Mouse (Mus musculus): ENCODE measurements around the gene Tbxas1. TPM values are rescaled to one million over a fixed set of nuclear protein-coding genes. Genes with fewer than 3 reads are reported as not detected.

The Tbxas1 gene
- polyA plus RNA-seq, 1 experiment from 2014 or later: 5.5 TPM

GRCm38 (mm10) chr6:38913386-38914042 is 38.3 kb downstream of the Tbxas1 start:
- TF ChIP-seq EP300 (IDR thresholded peaks at IDR 0.05) (no peak), CTCF (IDR thresholded peaks at IDR 0.05) (no peak)

GRCm38 (mm10) chr6:38914181-38914580 is 39.0 kb downstream of the Tbxas1 start:
- no peak overlapping the region for H3K4me3 ChIP-seq (ENCODE audit: low read depth, low read length)
- no peaks in the 10 kb centered on the region for H3K9me3 ChIP-seq (ENCODE audit: low read length)
- ATAC-seq: no peak
- H3K4me1 ChIP-seq (ENCODE audit: insufficient read depth, low read depth, low read length): peaks cover 16% of the 10 kb centered on the region
- no peaks in the 10 kb centered on the region for H3K27me3 ChIP-seq (replicated peaks; ENCODE audit: insufficient read depth, low read length)
- no peaks in the 10 kb centered on the region for H3K36me3 ChIP-seq (ENCODE audit: insufficient read depth, low read length)
- no peak overlapping the region for H3K4me2 ChIP-seq (replicated peaks; ENCODE audit: low read depth, low read length)
- 67% methylated on average over 10 of the region's 10 CpGs for WGBS
- H3K27ac ChIP-seq (ENCODE audit: low read length): no peak overlapping the region
- no peak overlapping the region for H3K9ac ChIP-seq (replicated peaks; ENCODE audit: low read depth)
- no peak for DNase-seq (ENCODE audit: low spot score)
- TF ChIP-seq EP300 (IDR thresholded peaks at IDR 0.05) (no peak), CTCF (IDR thresholded peaks at IDR 0.05) (no peak)

More at GRCm38 (mm10) chr6:38913386-38914042, 38.3 kb downstream of the Tbxas1 start:
- Histone ChIP-seq H3K27me3 (replicated peaks; ENCODE audit: insufficient read depth, low read length) (no peaks in the 10 kb centered on the region), H3K4me3 (ENCODE audit: low read depth, low read length) (no peak overlapping the region), H3K27ac (ENCODE audit: low read length) (no peak overlapping the region), H3K36me3 (ENCODE audit: insufficient read depth, low read length) (no peaks in the 10 kb centered on the region), H3K4me1 (ENCODE audit: insufficient read depth, low read depth, low read length) (peaks cover 10% of the 10 kb centered on the region), H3K9me3 (ENCODE audit: low read length) (no peaks in the 10 kb centered on the region), H3K4me2 (replicated peaks; ENCODE audit: low read depth, low read length) (no peak overlapping the region), H3K9ac (replicated peaks; ENCODE audit: low read depth) (no peak overlapping the region)
- no peak for DNase-seq (ENCODE audit: low spot score)
- WGBS: 59% methylated on average over 13 of the region's 13 CpGs
- ATAC-seq: no peak

DNA sequence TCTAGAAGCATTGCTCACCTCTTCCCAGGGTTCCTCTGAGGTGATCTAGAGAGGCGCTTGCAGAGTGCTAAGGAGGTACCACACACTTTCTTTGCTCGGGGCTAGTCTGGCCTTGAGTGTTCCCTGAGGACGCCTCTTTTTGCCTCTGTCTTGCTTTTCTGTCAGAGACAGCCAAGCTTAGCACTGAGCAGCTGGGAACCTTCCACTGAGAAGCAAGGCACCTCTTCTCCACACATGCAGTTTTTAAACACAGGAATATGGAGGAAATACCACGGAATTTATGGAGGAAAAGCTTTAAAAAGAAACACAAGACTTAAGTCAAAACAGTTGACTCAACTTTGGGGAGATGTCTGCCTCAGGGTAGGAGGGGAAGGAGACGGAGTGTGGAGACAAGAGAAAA is 40.6 kb downstream of the Tbxas1 start:
- peaks cover 16% of the 10 kb centered on the region for H3K4me1 ChIP-seq (ENCODE audit: insufficient read depth, low read depth, low read length)
- DNase-seq (ENCODE audit: low spot score) (no peak), ATAC-seq (no peak)
- no peak overlapping the region for H3K9ac ChIP-seq (replicated peaks; ENCODE audit: low read depth)
- H3K4me3 ChIP-seq (ENCODE audit: low read depth, low read length): no peak overlapping the region
- no peaks in the 10 kb centered on the region for H3K9me3 ChIP-seq (ENCODE audit: low read length)
- H3K27me3 ChIP-seq (replicated peaks; ENCODE audit: insufficient read depth, low read length): no peaks in the 10 kb centered on the region
- H3K4me2 ChIP-seq (replicated peaks; ENCODE audit: low read depth, low read length): no peak overlapping the region
- no peak overlapping the region for H3K27ac ChIP-seq (ENCODE audit: low read length)
- H3K36me3 ChIP-seq (ENCODE audit: insufficient read depth, low read length): no peaks in the 10 kb centered on the region
- TF ChIP-seq CTCF (IDR thresholded peaks at IDR 0.05): no peak
- no peak for TF ChIP-seq EP300 (IDR thresholded peaks at IDR 0.05)
- WGBS: 62% methylated on average over 5 of the region's 5 CpGs

DNA sequence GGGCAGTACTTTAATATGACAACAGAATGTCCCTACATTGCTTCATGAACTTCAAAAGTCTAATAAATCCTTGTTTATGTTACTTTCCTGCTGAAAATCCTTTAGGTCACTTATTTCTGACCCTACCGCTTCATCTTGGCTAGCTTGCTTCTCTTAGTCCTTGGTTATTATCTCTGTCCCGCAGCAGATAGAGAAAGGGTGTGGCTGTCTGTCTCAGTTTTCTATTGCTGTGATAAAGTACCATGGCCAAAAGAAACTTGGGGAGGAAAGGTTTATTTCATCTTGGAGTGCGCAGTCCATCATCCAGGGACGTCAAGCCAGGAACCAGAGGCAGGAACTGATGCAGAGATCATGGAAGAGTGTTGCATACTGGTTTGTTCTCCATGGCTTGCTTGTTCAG is 41.4 kb downstream of the Tbxas1 start:
- Histone ChIP-seq H3K4me2 (replicated peaks; ENCODE audit: low read depth, low read length) (no peak overlapping the region), H3K36me3 (ENCODE audit: insufficient read depth, low read length) (no peaks in the 10 kb centered on the region), H3K27ac (ENCODE audit: low read length) (no peak overlapping the region), H3K9ac (replicated peaks; ENCODE audit: low read depth) (no peak overlapping the region), H3K27me3 (replicated peaks; ENCODE audit: insufficient read depth, low read length) (no peaks in the 10 kb centered on the region), H3K4me1 (ENCODE audit: insufficient read depth, low read depth, low read length) (peaks cover 16% of the 10 kb centered on the region), H3K4me3 (ENCODE audit: low read depth, low read length) (no peak overlapping the region), H3K9me3 (ENCODE audit: low read length) (no peaks in the 10 kb centered on the region)
- ATAC-seq (no peak), DNase-seq (ENCODE audit: low spot score) (no peak)
- no peak for TF ChIP-seq EP300 (IDR thresholded peaks at IDR 0.05)
- TF ChIP-seq CTCF (IDR thresholded peaks at IDR 0.05): no peak
- 63% methylated on average over 4 of the region's 4 CpGs for WGBS

DNA sequence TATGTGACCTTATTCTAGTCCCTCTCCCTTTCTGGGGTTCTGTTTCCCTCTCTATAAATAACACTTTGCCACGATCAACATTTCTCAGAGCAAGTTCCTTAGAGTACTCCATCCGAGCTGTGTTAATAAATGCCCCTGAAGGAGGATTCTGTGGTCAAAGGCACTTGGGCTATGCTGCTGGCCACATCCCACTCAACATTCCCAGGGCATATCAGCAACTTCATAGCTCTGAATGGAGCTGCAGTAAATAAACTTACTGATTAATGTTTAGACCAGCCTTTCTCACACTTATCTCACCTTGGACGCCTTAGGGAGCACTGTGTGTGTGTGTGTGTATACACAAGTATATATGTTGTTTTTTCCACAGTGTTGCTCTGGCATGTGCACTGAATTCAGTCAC is 42.2 kb downstream of the Tbxas1 start:
- DNase-seq (ENCODE audit: low spot score) (peak; percentile 75), ATAC-seq (peak; percentile 88)
- no peaks in the 10 kb centered on the region for H3K9me3 ChIP-seq (ENCODE audit: low read length)
- H3K27ac ChIP-seq (ENCODE audit: low read length): no peak overlapping the region
- H3K4me1 ChIP-seq (ENCODE audit: insufficient read depth, low read depth, low read length): peaks cover 16% of the 10 kb centered on the region
- H3K4me3 ChIP-seq (ENCODE audit: low read depth, low read length): no peak overlapping the region
- no peaks in the 10 kb centered on the region for H3K36me3 ChIP-seq (ENCODE audit: insufficient read depth, low read length)
- TF ChIP-seq EP300 (IDR thresholded peaks at IDR 0.05) (peak; percentile 87), CTCF (IDR thresholded peaks at IDR 0.05) (no peak)
- H3K9ac ChIP-seq (replicated peaks; ENCODE audit: low read depth): no peak overlapping the region
- H3K4me2 ChIP-seq (replicated peaks; ENCODE audit: low read depth, low read length): no peak overlapping the region
- 34% methylated on average over 3 of the region's 3 CpGs for WGBS
- no peaks in the 10 kb centered on the region for H3K27me3 ChIP-seq (replicated peaks; ENCODE audit: insufficient read depth, low read length)

DNA sequence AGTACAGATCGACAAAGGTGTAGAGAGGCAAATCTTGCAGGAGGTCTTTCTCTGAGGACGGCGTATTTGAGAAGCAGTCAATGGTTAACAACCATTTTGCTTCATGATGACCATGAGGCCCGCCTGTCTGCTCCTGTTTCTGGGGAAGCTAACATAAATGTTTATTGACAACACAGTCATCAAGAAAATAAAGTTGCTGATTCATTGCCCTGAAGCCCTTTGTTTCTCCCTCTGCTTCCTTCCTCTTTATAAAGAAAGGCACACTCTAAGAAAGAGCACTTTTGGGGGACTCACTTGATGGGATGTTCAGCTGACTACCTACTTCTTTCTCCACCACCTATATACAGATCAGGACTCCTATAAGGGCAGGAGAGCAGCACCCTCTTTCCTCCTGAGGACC is 43.5 kb downstream of the Tbxas1 start:
- 54% methylated on average over 4 of the region's 4 CpGs for WGBS
- DNase-seq (ENCODE audit: low spot score): no peak
- H3K4me2 ChIP-seq (replicated peaks; ENCODE audit: low read depth, low read length): no peak overlapping the region; the same call in 1 of the 2 replicates
- no peak for ATAC-seq
- H3K4me3 ChIP-seq (ENCODE audit: low read depth, low read length): no peak overlapping the region
- H3K4me1 ChIP-seq (ENCODE audit: insufficient read depth, low read depth, low read length): peaks cover 13% of the 10 kb centered on the region
- H3K9me3 ChIP-seq (ENCODE audit: low read length): no peaks in the 10 kb centered on the region
- TF ChIP-seq EP300 (IDR thresholded peaks at IDR 0.05): no peak
- TF ChIP-seq CTCF (IDR thresholded peaks at IDR 0.05): no peak
- H3K27ac ChIP-seq (ENCODE audit: low read length): peak overlapping the region; percentile 33; the same call in 1 of the 2 replicates
- H3K36me3 ChIP-seq (ENCODE audit: insufficient read depth, low read length): no peaks in the 10 kb centered on the region
- H3K27me3 ChIP-seq (replicated peaks; ENCODE audit: insufficient read depth, low read length): no peaks in the 10 kb centered on the region
- H3K9ac ChIP-seq (replicated peaks; ENCODE audit: low read depth): no peak overlapping the region

Measured in lung, postnatal 0 days (tissue).